Mouse (Mus musculus) lung, adult 2 months (tissue): Measurements from ENCODE around the gene Slc4a4. TPM values are rescaled to one million over a fixed set of nuclear protein-coding genes. Genes with fewer than 3 reads are reported as not detected.

Experiments used
- DNase-seq: peaks from one replicate; pipeline ENCODE4 v3.0.0; 2022
- H3K4me1 ChIP-seq: fragments of 200-500 bp; 2 replicates; pipeline ENCODE4 v1.6.1; 2011; ENCODE audit warnings: low read length; ENCODE audit not compliant: control insufficient read depth, insufficient read depth
- H3K4me3 ChIP-seq: fragments of 200-500 bp; replicated peaks from 2 replicates; pipeline ENCODE3; 2011; ENCODE audit warnings: low read depth, mild to moderate bottlenecking, control low read depth, low read length; ENCODE audit errors: extremely low read depth
- CTCF ChIP-seq: fragments of 200-500 bp; IDR thresholded peaks from 2 replicates; pipeline ENCODE4 v1.5.1; 2011; ENCODE audit warnings: mild to moderate bottlenecking, low read length, control low read depth; ENCODE audit not compliant: insufficient read depth
- POLR2A ChIP-seq: fragments of 200-500 bp; IDR thresholded peaks from 2 replicates; pipeline ENCODE4 v1.6.1; 2011; ENCODE audit warnings: low read depth, mild to moderate bottlenecking, control low read depth, low read length, borderline replicate concordance; ENCODE audit errors: extremely low read depth
- WGBS: fragments of 180-500 bp; shearing (Covaris S2); methylation state at CpG from one replicate; pipeline ENCODE4 v1.1.7; 2018; 5-methylcytosine and 5-hydroxymethylcytosine counted together
- polyA plus RNA-seq: library from polyadenylated mRNA; depleted of rRNA; stranded (reverse); fragments of >200 nt; gene quantifications from 2 replicates; pipeline ENCODE4 v1.2.3, GENCODE M21; 2012

The Slc4a4 gene
- polyA plus RNA-seq, 1 experiment = 4.8 TPM

- WGBS = 40% methylated on average over 5 of the region's 5 CpGs
- no peak for TF ChIP-seq CTCF
- TF ChIP-seq POLR2A = no peak
- no peak for DNase-seq
- Histone ChIP-seq H3K4me3 (no peak overlapping the region), H3K4me1 (no peaks in the 10 kb centered on the region)
Observed at GRCm38 (mm10) chr5:89010116-89010515, 123.5 kb downstream of the Slc4a4 start.

GRCm38 (mm10) chr5:89012456-89012855 is 125.8 kb downstream of the Slc4a4 start:
- Histone ChIP-seq H3K4me1 (no peaks in the 10 kb centered on the region), H3K4me3 (no peak overlapping the region)
- DNase-seq = no peak
- TF ChIP-seq POLR2A (no peak), CTCF (no peak)
- WGBS = 68% methylated on average over 3 of the region's 3 CpGs

GRCm38 (mm10) chr5:89014782-89015181 is 128.2 kb downstream of the Slc4a4 start:
- Histone ChIP-seq H3K4me3 (no peak overlapping the region), H3K4me1 (no peaks in the 10 kb centered on the region)
- TF ChIP-seq POLR2A = no peak
- no peak for TF ChIP-seq CTCF
- DNase-seq = no peak
- 76% methylated on average over 2 of the region's 2 CpGs for WGBS

GRCm38 (mm10) chr5:89015878-89016277 is 129.3 kb downstream of the Slc4a4 start:
- no peak for DNase-seq
- 78% methylated on average over 5 of the region's 5 CpGs for WGBS
- TF ChIP-seq CTCF (no peak), POLR2A (no peak)
- Histone ChIP-seq H3K4me3 (no peak overlapping the region), H3K4me1 (no peaks in the 10 kb centered on the region)

GRCm38 (mm10) chr5:89018537-89018936 is 131.9 kb downstream of the Slc4a4 start:
- Histone ChIP-seq H3K4me1 (no peaks in the 10 kb centered on the region), H3K4me3 (no peak overlapping the region)
- WGBS = 88% methylated on average over 6 of the region's 6 CpGs
- TF ChIP-seq POLR2A = no peak
- TF ChIP-seq CTCF = no peak
- no peak for DNase-seq

GRCm38 (mm10) chr5:89024413-89024812 is 137.8 kb downstream of the Slc4a4 start:
- Histone ChIP-seq H3K4me3 (no peak overlapping the region), H3K4me1 (no peaks in the 10 kb centered on the region)
- DNase-seq = no peak
- WGBS = 78% methylated on average over 4 of the region's 4 CpGs
- TF ChIP-seq CTCF (no peak), POLR2A (no peak)

- 93% methylated on average over 4 of the region's 4 CpGs for WGBS
- no peak for TF ChIP-seq POLR2A
- TF ChIP-seq CTCF = no peak
- DNase-seq = no peak
- Histone ChIP-seq H3K4me1 (no peaks in the 10 kb centered on the region), H3K4me3 (no peak overlapping the region)
Observed at GRCm38 (mm10) chr5:89027518-89028085, 141.0 kb downstream of the Slc4a4 start.

GRCm38 (mm10) chr5:89032647-89033046 is 146.0 kb downstream of the Slc4a4 start:
- no peak overlapping the region for H3K4me3 ChIP-seq
- 68% methylated on average over 8 of the region's 8 CpGs for WGBS
- TF ChIP-seq POLR2A = no peak
- TF ChIP-seq CTCF = no peak
- no peaks in the 10 kb centered on the region for H3K4me1 ChIP-seq
- no peak for DNase-seq

- whole genome bisulfite sequencing = 57% methylated on average over 4 of the region's 4 CpGs
- TF ChIP-seq POLR2A (no peak), CTCF (no peak)
- DNase-seq = no peak
Observed at GRCm38 (mm10) chr5:89033256-89033655, 146.6 kb downstream of the Slc4a4 start.

GRCm38 (mm10) chr5:89036147-89036546 is 149.5 kb downstream of the Slc4a4 start:
- TF ChIP-seq POLR2A = no peak
- no peak for TF ChIP-seq CTCF
- no peak overlapping the region for H3K4me3 ChIP-seq
- no peaks in the 10 kb centered on the region for H3K4me1 ChIP-seq
- 34% methylated on average over 5 of the region's 5 CpGs for WGBS
- DNase-seq = no peak

More at GRCm38 (mm10) chr5:89033256-89033655, 146.6 kb downstream of the Slc4a4 start:
- no peak overlapping the region for H3K4me3 ChIP-seq
- no peaks in the 10 kb centered on the region for H3K4me1 ChIP-seq

GRCm38 (mm10) chr5:89040814-89041213 is 154.2 kb downstream of the Slc4a4 start:
- Histone ChIP-seq H3K4me3 (no peak overlapping the region), H3K4me1 (no peaks in the 10 kb centered on the region)
- TF ChIP-seq CTCF (no peak), POLR2A (no peak)
- DNase-seq = no peak
- WGBS = 43% methylated on average over 3 of the region's 3 CpGs
